Mouse (Mus musculus) heart, adult 2 months (tissue): ENCODE results near the gene Cyp4f14.

Experiments used
- CTCF ChIP-seq: fragments of 200-600 bp; IDR thresholded peaks from 2 replicates; pipeline ENCODE4 v1.8.1; 2022; ENCODE audit warnings: antibody characterized with exemption, mild to moderate bottlenecking, moderate library complexity
- EP300 ChIP-seq: fragments of 200-500 bp; IDR thresholded peaks from 2 replicates; pipeline ENCODE4 v1.6.1; 2011; ENCODE audit warnings: low read depth, low read length, control low read depth; ENCODE audit not compliant: insufficient read depth
- POLR2A ChIP-seq: fragments of 200-500 bp; IDR thresholded peaks from 2 replicates; pipeline ENCODE4 v1.6.1; 2011; ENCODE audit warnings: mild to moderate bottlenecking, low read depth, low read length, control low read depth; ENCODE audit not compliant: insufficient read depth

GRCm38 (mm10) chr17:32943661-32944060, 26.5 kb upstream of the Cyp4f14 start:
- TF ChIP-seq EP300 (no peak), POLR2A (no peak), CTCF (no peak)
